Mouse (Mus musculus): ENCODE measurements around the gene Igf2bp3. TPM values are rescaled to one million over a fixed set of nuclear protein-coding genes. Genes with fewer than 3 reads are reported as not detected.

The Igf2bp3 gene
- polyA plus RNA-seq, 1 experiment from 2014 or later: 85.5 TPM

DNA sequence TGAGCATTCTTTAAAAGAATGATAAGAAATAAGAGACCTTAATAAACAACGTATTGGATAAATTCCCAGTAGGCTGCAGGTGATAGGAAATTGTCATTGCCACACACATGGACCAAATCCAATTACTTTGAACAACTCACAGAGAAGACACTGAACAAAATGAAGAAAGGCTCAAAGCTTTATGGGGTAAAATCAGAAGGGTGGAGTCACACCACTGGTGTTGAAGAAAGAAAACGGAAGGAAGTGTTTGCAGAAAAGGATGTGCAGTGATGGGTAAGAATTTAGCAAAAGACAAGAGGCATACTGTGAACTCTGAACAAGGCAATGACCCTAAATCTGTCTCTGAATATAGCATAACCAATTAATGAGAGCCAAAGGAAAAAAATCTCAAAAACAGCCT, 54.8 kb downstream of the Igf2bp3 start:
- H3K27me3 ChIP-seq (ENCODE audit: control insufficient read depth, insufficient read depth, low read length): no peaks in the 10 kb centered on the region
- no peak overlapping the region for H3K27ac ChIP-seq (ENCODE audit: low read length)
- no peak overlapping the region for H3K4me3 ChIP-seq (ENCODE audit: low read depth, low read length)
- no peaks in the 10 kb centered on the region for H3K36me3 ChIP-seq (ENCODE audit: control insufficient read depth, insufficient read depth, low read length)
- no peak for ATAC-seq (ENCODE audit: insufficient number of reproducible peaks, insufficient read depth, low FRiP score, low read depth)
- 83% methylated on average over 2 of the region's 2 CpGs for WGBS
- H3K9ac ChIP-seq (replicated peaks; ENCODE audit: low read depth, low read length): no peak overlapping the region
- H3K9me3 ChIP-seq (ENCODE audit: control insufficient read depth, low read depth, low read length): no peaks in the 10 kb centered on the region
- no peak overlapping the region for H3K4me2 ChIP-seq (replicated peaks; ENCODE audit: low read depth, low read length)
- H3K4me1 ChIP-seq (ENCODE audit: control insufficient read depth, insufficient read depth, low read length): no peaks in the 10 kb centered on the region

GRCm38 (mm10) chr6:49156826-49157175, 58.0 kb downstream of the Igf2bp3 start:
- H3K9ac ChIP-seq (replicated peaks; ENCODE audit: low read depth, low read length): no peak overlapping the region
- no peak overlapping the region for H3K4me2 ChIP-seq (replicated peaks; ENCODE audit: low read depth, low read length)
- no peaks in the 10 kb centered on the region for H3K27me3 ChIP-seq (ENCODE audit: control insufficient read depth, insufficient read depth, low read length)
- no peak overlapping the region for H3K27ac ChIP-seq (ENCODE audit: low read length)
- no peak for ATAC-seq (ENCODE audit: insufficient number of reproducible peaks, insufficient read depth, low FRiP score, low read depth)
- no peak overlapping the region for H3K4me3 ChIP-seq (ENCODE audit: low read depth, low read length)
- H3K9me3 ChIP-seq (ENCODE audit: control insufficient read depth, low read depth, low read length): no peaks in the 10 kb centered on the region
- WGBS: 79% methylated on average over 3 of the region's 3 CpGs
- H3K36me3 ChIP-seq (ENCODE audit: control insufficient read depth, insufficient read depth, low read length): no peaks in the 10 kb centered on the region
- H3K4me1 ChIP-seq (ENCODE audit: control insufficient read depth, insufficient read depth, low read length): no peaks in the 10 kb centered on the region

- H3K9ac ChIP-seq (replicated peaks; ENCODE audit: low read depth, low read length): no peak overlapping the region
- no peaks in the 10 kb centered on the region for H3K9me3 ChIP-seq (ENCODE audit: control insufficient read depth, low read depth, low read length)
- no peak for ATAC-seq (ENCODE audit: insufficient number of reproducible peaks, insufficient read depth, low FRiP score, low read depth)
- H3K27me3 ChIP-seq (ENCODE audit: control insufficient read depth, insufficient read depth, low read length): no peaks in the 10 kb centered on the region
- H3K4me3 ChIP-seq (ENCODE audit: low read depth, low read length): no peak overlapping the region
- WGBS: 89% methylated on average over 5 of the region's 5 CpGs
- no peaks in the 10 kb centered on the region for H3K36me3 ChIP-seq (ENCODE audit: control insufficient read depth, insufficient read depth, low read length)
- no peak overlapping the region for H3K27ac ChIP-seq (ENCODE audit: low read length)
- H3K4me1 ChIP-seq (ENCODE audit: control insufficient read depth, insufficient read depth, low read length): 0 out of 2 replicates have a peak, but pooled peaks cover 3% of the 10 kb centered on the region
- H3K4me2 ChIP-seq (replicated peaks; ENCODE audit: low read depth, low read length): no peak overlapping the region
These were observed 58.5 kb downstream of the Igf2bp3 start for GRCm38 (mm10) chr6:49156170-49156825.

GRCm38 (mm10) chr6:49151465-49151864, 63.3 kb downstream of the Igf2bp3 start:
- ATAC-seq (ENCODE audit: insufficient number of reproducible peaks, insufficient read depth, low FRiP score, low read depth): no peak
- Histone ChIP-seq H3K36me3 (ENCODE audit: control insufficient read depth, insufficient read depth, low read length) (no peaks in the 10 kb centered on the region), H3K4me3 (ENCODE audit: low read depth, low read length) (no peak overlapping the region), H3K27me3 (ENCODE audit: control insufficient read depth, insufficient read depth, low read length) (no peaks in the 10 kb centered on the region), H3K9ac (replicated peaks; ENCODE audit: low read depth, low read length) (no peak overlapping the region), H3K4me1 (ENCODE audit: control insufficient read depth, insufficient read depth, low read length) (peaks cover 14% of the 10 kb centered on the region), H3K27ac (ENCODE audit: low read length) (peak overlapping the region; percentile 39; the same call in 1 of the 2 replicates), H3K4me2 (replicated peaks; ENCODE audit: low read depth, low read length) (no peak overlapping the region), H3K9me3 (ENCODE audit: control insufficient read depth, low read depth, low read length) (no peaks in the 10 kb centered on the region)
- WGBS: 72% methylated on average over 4 of the region's 4 CpGs

- Histone ChIP-seq H3K9me3 (ENCODE audit: control insufficient read depth, low read depth, low read length) (no peaks in the 10 kb centered on the region), H3K36me3 (ENCODE audit: control insufficient read depth, insufficient read depth, low read length) (no peaks in the 10 kb centered on the region), H3K27me3 (ENCODE audit: control insufficient read depth, insufficient read depth, low read length) (no peaks in the 10 kb centered on the region), H3K4me3 (ENCODE audit: low read depth, low read length) (no peak overlapping the region), H3K4me2 (replicated peaks; ENCODE audit: low read depth, low read length) (no peak overlapping the region), H3K4me1 (ENCODE audit: control insufficient read depth, insufficient read depth, low read length) (peaks cover 21% of the 10 kb centered on the region), H3K9ac (replicated peaks; ENCODE audit: low read depth, low read length) (no peak overlapping the region), H3K27ac (ENCODE audit: low read length) (peak overlapping the region; percentile 70; the same call in 1 of the 2 replicates)
- 63% methylated on average over 9 of the region's 9 CpGs for WGBS
- no peak for ATAC-seq (ENCODE audit: insufficient number of reproducible peaks, insufficient read depth, low FRiP score, low read depth)
These were observed 64.2 kb downstream of the Igf2bp3 start for GRCm38 (mm10) chr6:49150349-49151229.

DNA sequence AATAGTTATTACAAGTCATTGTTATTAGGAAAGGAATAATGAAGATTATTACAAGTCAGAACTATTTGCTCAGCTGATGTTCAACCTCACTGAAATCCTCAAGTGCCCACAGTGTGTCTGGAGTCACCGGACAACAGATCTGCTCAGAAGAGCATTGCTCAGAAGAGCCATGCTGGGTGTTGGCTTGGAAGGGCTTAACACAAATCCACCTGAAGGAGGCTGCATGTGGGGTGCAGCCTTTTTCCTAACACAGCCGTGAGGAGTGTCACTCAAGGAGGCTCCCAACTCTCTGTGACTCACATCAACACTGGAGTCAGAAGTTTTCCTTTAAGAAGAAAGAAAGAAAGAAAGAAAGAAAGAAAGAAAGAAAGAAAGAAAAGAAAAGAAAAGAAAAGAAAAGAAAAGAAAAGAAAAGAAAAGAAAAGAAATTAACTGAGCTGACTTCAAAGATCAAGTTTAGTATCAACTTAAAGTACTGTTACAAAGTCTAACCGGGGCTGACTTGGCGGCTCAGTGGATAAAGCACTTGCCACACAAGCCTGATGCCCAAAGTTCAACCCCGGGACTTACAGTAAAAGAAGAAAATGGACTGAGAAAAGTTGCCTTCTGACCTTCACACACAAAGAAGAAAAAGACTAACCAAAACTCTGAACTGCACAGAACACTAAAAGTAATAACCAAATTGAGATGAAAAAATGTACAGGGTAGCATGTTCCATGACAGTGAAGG, 65.4 kb downstream of the Igf2bp3 start:
- Histone ChIP-seq H3K27ac (ENCODE audit: low read length) (peak overlapping the region; percentile 70), H3K4me3 (ENCODE audit: low read depth, low read length) (no peak overlapping the region), H3K4me2 (replicated peaks; ENCODE audit: low read depth, low read length) (peak overlapping the region; percentile 15; the same call in 1 of the 2 replicates), H3K36me3 (ENCODE audit: control insufficient read depth, insufficient read depth, low read length) (no peaks in the 10 kb centered on the region), H3K4me1 (ENCODE audit: control insufficient read depth, insufficient read depth, low read length) (peaks cover 21% of the 10 kb centered on the region), H3K9me3 (ENCODE audit: control insufficient read depth, low read depth, low read length) (no peaks in the 10 kb centered on the region), H3K27me3 (ENCODE audit: control insufficient read depth, insufficient read depth, low read length) (no peaks in the 10 kb centered on the region), H3K9ac (replicated peaks; ENCODE audit: low read depth, low read length) (no peak overlapping the region)
- WGBS: 63% methylated on average over 5 of the region's 5 CpGs
- peak; percentile 9; the same call in 1 of the 2 replicates for ATAC-seq (ENCODE audit: insufficient number of reproducible peaks, insufficient read depth, low FRiP score, low read depth)

DNA sequence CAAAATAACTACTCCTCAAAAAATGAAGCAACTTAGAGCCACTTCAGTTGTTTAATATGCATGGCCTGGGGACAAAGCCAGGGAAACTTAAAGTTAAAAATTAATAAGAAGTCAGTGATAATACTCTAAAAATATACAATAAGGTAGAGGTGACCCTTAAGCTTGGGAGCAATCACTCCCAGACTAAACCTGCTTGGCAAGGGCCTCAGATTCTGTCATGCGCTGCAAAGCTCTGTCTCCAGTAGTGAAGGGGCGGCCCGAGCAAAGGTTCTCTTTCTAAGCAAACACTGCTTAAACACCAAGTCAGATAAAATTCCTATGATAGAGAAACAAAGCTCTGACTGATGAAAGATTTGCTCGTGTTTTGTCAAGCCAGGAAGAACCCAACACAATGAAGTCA, 66.0 kb downstream of the Igf2bp3 start:
- ATAC-seq (ENCODE audit: insufficient number of reproducible peaks, insufficient read depth, low FRiP score, low read depth): peak; percentile 91
- 51% methylated on average over 4 of the region's 4 CpGs for WGBS

GRCm38 (mm10) chr6:49148368-49148767, 66.4 kb downstream of the Igf2bp3 start:
- Histone ChIP-seq H3K4me2 (replicated peaks; ENCODE audit: low read depth, low read length) (no peak overlapping the region), H3K4me3 (ENCODE audit: low read depth, low read length) (no peak overlapping the region), H3K4me1 (ENCODE audit: control insufficient read depth, insufficient read depth, low read length) (peaks cover 21% of the 10 kb centered on the region), H3K36me3 (ENCODE audit: control insufficient read depth, insufficient read depth, low read length) (no peaks in the 10 kb centered on the region), H3K27me3 (ENCODE audit: control insufficient read depth, insufficient read depth, low read length) (no peaks in the 10 kb centered on the region), H3K9ac (replicated peaks; ENCODE audit: low read depth, low read length) (no peak overlapping the region), H3K27ac (ENCODE audit: low read length) (peak overlapping the region; percentile 91; the same call in 1 of the 2 replicates), H3K9me3 (ENCODE audit: control insufficient read depth, low read depth, low read length) (no peaks in the 10 kb centered on the region)
- 78% methylated on average over 7 of the region's 7 CpGs for WGBS
- peak; percentile 30; the same call in 1 of the 2 replicates for ATAC-seq (ENCODE audit: insufficient number of reproducible peaks, insufficient read depth, low FRiP score, low read depth)

More for the DNA sequence above, 66.0 kb downstream of the Igf2bp3 start:
- Histone ChIP-seq H3K9ac (replicated peaks; ENCODE audit: low read depth, low read length) (no peak overlapping the region), H3K4me1 (ENCODE audit: control insufficient read depth, insufficient read depth, low read length) (peaks cover 21% of the 10 kb centered on the region), H3K27ac (ENCODE audit: low read length) (peak overlapping the region; percentile 91), H3K36me3 (ENCODE audit: control insufficient read depth, insufficient read depth, low read length) (no peaks in the 10 kb centered on the region), H3K27me3 (ENCODE audit: control insufficient read depth, insufficient read depth, low read length) (no peaks in the 10 kb centered on the region), H3K4me2 (replicated peaks; ENCODE audit: low read depth, low read length) (no peak overlapping the region), H3K4me3 (ENCODE audit: low read depth, low read length) (no peak overlapping the region), H3K9me3 (ENCODE audit: control insufficient read depth, low read depth, low read length) (no peaks in the 10 kb centered on the region)
